Mouse (Mus musculus) testis, adult 2 months (tissue): Measurements from ENCODE around the gene Sec24c.

Source experiments
- CTCF ChIP-seq: fragments of 200-500 bp; IDR thresholded peaks from 2 replicates; pipeline ENCODE4 v1.5.1; 2012; ENCODE audit warnings: low read depth, mild to moderate bottlenecking, inconsistent platforms, low read length, moderate library complexity; ENCODE audit not compliant: control insufficient read depth, insufficient read depth, insufficient replicate concordance
- POLR2A ChIP-seq: fragments of 200-500 bp; IDR thresholded peaks from 2 replicates; pipeline ENCODE4 v1.6.1; 2012; ENCODE audit warnings: low read depth, mild to moderate bottlenecking, inconsistent platforms, low read length, moderate library complexity; ENCODE audit not compliant: control insufficient read depth

DNA sequence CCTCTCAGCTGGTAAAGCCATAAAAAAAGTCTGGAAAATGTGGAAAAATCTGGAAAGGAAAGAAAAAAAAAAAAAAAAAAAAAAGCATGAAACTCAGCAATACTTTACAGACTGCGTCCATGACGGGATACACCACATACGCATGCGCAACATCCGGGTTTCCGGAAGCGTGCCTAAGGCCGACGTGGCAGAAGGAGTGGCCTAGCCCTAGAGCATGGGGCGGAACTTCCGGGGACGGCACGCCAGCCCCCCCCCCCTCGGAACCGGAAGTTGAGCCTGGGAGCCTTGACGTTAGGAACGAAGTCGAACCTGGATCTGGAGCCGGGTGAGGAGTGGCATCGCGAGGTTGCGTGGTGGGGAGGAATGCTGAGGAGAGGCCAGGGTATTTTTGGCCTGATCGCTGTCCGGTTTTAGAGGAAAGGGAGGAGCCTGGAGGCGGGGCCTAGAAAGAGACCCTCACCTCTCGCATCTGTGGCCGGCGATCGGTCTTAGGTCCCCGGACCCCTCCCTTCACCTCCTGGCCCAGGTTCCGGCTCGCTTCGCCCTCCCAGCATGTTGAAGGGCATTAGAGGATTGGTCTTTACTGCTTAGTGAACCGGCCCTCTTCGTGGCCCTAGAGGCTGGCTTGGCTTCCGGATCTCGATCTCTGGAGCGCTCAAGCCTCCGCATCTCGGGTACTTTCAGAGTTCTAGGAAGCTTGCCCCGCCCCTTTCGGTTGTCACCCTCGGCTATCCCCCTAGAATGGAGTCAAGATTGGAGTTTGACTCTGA lies at the start of gene Sec24c:
- TF ChIP-seq POLR2A (peak; percentile 70), CTCF (0 out of 2 replicates have a peak, but pooled peaks have one; percentile 2)
